Mouse (Mus musculus) stomach, postnatal 0 days (tissue): ENCODE results near the gene Nubp2. TPM values are rescaled to one million over a fixed set of nuclear protein-coding genes. Genes with fewer than 3 reads are reported as not detected.
A peak's percentile ranks its signal among the peaks of the same experiment; 100 is the strongest.

Experiments used
- ATAC-seq: fragments of 200-750 bp; cut with Nextera tagmentation; 2 replicates; pipeline ENCODE4 v1.8.0; 2017; ENCODE audit not compliant: low FRiP score, low TSS enrichment
- DNase-seq: peaks from one replicate; pipeline ENCODE4 v3.0.0-alpha.2; 2016; ENCODE audit warnings: low spot score
- H3K27ac ChIP-seq: fragments of 300-500 bp; sonication (generic); replicated peaks from 2 replicates; pipeline ENCODE4 v1.5.1; 2014; ENCODE audit warnings: mild to moderate bottlenecking, control low read depth
- H3K27me3 ChIP-seq: fragments of 300-500 bp; sonication (generic); 2 replicates; pipeline ENCODE4 v1.6.1; 2014; ENCODE audit warnings: low read length; ENCODE audit not compliant: control insufficient read depth, insufficient read depth
- H3K36me3 ChIP-seq: fragments of 300-500 bp; sonication (generic); 2 replicates; pipeline ENCODE4 v1.6.1; 2014; ENCODE audit warnings: low read length, mixed read lengths; ENCODE audit not compliant: control insufficient read depth, insufficient read depth
- H3K4me1 ChIP-seq: fragments of 300-500 bp; sonication (generic); replicated peaks from 2 replicates; pipeline ENCODE4 v1.6.1; 2014; ENCODE audit warnings: antibody characterized with exemption; ENCODE audit not compliant: control insufficient read depth, insufficient read depth
- H3K4me2 ChIP-seq: fragments of 300-500 bp; sonication (generic); replicated peaks from 2 replicates; pipeline ENCODE4 v1.6.1; 2014; ENCODE audit warnings: low read depth, mild to moderate bottlenecking, control low read depth, moderate library complexity
- H3K4me3 ChIP-seq: fragments of 300-500 bp; sonication (generic); 2 replicates; pipeline ENCODE4 v1.5.1; 2014; ENCODE audit warnings: low read depth, low read length, control low read depth
- H3K9ac ChIP-seq: fragments of 300-500 bp; sonication (generic); 2 replicates; pipeline ENCODE4 v1.6.1; 2014; ENCODE audit warnings: mild to moderate bottlenecking, low read length, control low read depth, mixed read lengths
- H3K9me3 ChIP-seq: fragments of 300-500 bp; sonication (generic); 2 replicates; pipeline ENCODE4 v1.6.1; 2016; ENCODE audit warnings: low read length; ENCODE audit not compliant: control insufficient read depth
- CTCF ChIP-seq: IDR thresholded peaks from 2 replicates; pipeline ENCODE4 v1.5.1; 2016; ENCODE audit warnings: antibody characterized with exemption, low read depth, mild to moderate bottlenecking, moderate library complexity
- EP300 ChIP-seq: optimal IDR thresholded peaks from 2 replicates; pipeline ENCODE3; 2016; ENCODE audit warnings: antibody characterized with exemption
- WGBS: fragments of 180-500 bp; shearing (Covaris S2); extraction: QIAGEN DNeasy Blood & Tissue Kit; methylation state at CpG from one replicate; pipeline ENCODE4 v1.1.7; 2014; 5-methylcytosine and 5-hydroxymethylcytosine counted together
- polyA plus RNA-seq: library from polyadenylated mRNA; unstranded; fragments of >200 nt; fragmentation: Nextera tagmentation; extraction: Ambion mirVana; gene quantifications from 2 replicates; pipeline ENCODE4 v1.2.1, GENCODE M21; 2015

Nubp2 gene
- polyA plus RNA-seq, 1 experiment from 2014 or later = 39.4 TPM

GRCm38 (mm10) chr17:24891321-24891720 is 5.2 kb upstream of the Nubp2 start:
- no peak overlapping the region for H3K4me3 ChIP-seq
- ATAC-seq (no peak), DNase-seq (no peak)
- peaks cover 8% of the 10 kb centered on the region; the same call in 1 of the 2 replicates for H3K36me3 ChIP-seq
- no peak overlapping the region for H3K27ac ChIP-seq
- WGBS = 82% methylated on average over 12 of the region's 13 CpGs
- H3K27me3 ChIP-seq = no peaks in the 10 kb centered on the region
- no peak overlapping the region for H3K4me2 ChIP-seq
- no peaks in the 10 kb centered on the region; the same call in none of the 2 replicates for H3K4me1 ChIP-seq
- no peaks in the 10 kb centered on the region for H3K9me3 ChIP-seq
- TF ChIP-seq CTCF (no peak), EP300 (no peak)
- H3K9ac ChIP-seq = no peak overlapping the region

GRCm38 (mm10) chr17:24890151-24891092 is 4.3 kb upstream of the Nubp2 start:
- no peak for ATAC-seq
- Histone ChIP-seq H3K36me3 (peaks cover 8% of the 10 kb centered on the region; the same call in 1 of the 2 replicates), H3K27ac (no peak overlapping the region), H3K4me2 (no peak overlapping the region), H3K4me3 (no peak overlapping the region), H3K9ac (no peak overlapping the region), H3K4me1 (peaks cover 1% of the 10 kb centered on the region), H3K27me3 (no peaks in the 10 kb centered on the region), H3K9me3 (no peaks in the 10 kb centered on the region)
- no peak for DNase-seq
- TF ChIP-seq EP300 = no peak
- no peak for TF ChIP-seq CTCF
- WGBS = 82% methylated on average over 19 of the region's 19 CpGs

GRCm38 (mm10) chr17:24888862-24889261 is 2.7 kb upstream of the Nubp2 start:
- Histone ChIP-seq H3K4me1 (peaks cover 3% of the 10 kb centered on the region), H3K9me3 (no peaks in the 10 kb centered on the region), H3K4me3 (no peak overlapping the region), H3K27ac (no peak overlapping the region), H3K27me3 (no peaks in the 10 kb centered on the region), H3K9ac (no peak overlapping the region), H3K36me3 (peaks cover 10% of the 10 kb centered on the region), H3K4me2 (no peak overlapping the region)
- TF ChIP-seq EP300 = no peak
- no peak for TF ChIP-seq CTCF
- DNase-seq (no peak), ATAC-seq (no peak)
- 82% methylated on average over 3 of the region's 3 CpGs for WGBS

- Histone ChIP-seq H3K36me3 (peaks cover 11% of the 10 kb centered on the region), H3K4me3 (peak overlapping the region; percentile 85), H3K9ac (peak overlapping the region; percentile 82), H3K27me3 (no peaks in the 10 kb centered on the region), H3K4me2 (peak overlapping the region; percentile 90), H3K4me1 (peaks cover 3% of the 10 kb centered on the region), H3K9me3 (no peaks in the 10 kb centered on the region), H3K27ac (peak overlapping the region; percentile 86)
- TF ChIP-seq EP300 (no peak), CTCF (no peak)
- DNase-seq (no peak), ATAC-seq (no peak)
- WGBS = 60% methylated on average over 18 of the region's 18 CpGs
Measured at GRCm38 (mm10) chr17:24887291-24888080, 1.3 kb upstream of the Nubp2 start.

GRCm38 (mm10) chr17:24886932-24887271 is 753 bp upstream of the Nubp2 start:
- WGBS = under 1% methylated on average over 18 of the region's 18 CpGs
- no peak for TF ChIP-seq CTCF
- TF ChIP-seq EP300 = no peak
- Histone ChIP-seq H3K4me1 (peaks cover 3% of the 10 kb centered on the region), H3K9me3 (no peaks in the 10 kb centered on the region), H3K9ac (peak overlapping the region; percentile 82), H3K27me3 (no peaks in the 10 kb centered on the region), H3K27ac (peak overlapping the region; percentile 86), H3K4me2 (peak overlapping the region; percentile 90), H3K4me3 (peak overlapping the region; percentile 85), H3K36me3 (peaks cover 10% of the 10 kb centered on the region)
- DNase-seq (no peak), ATAC-seq (peak; percentile 24)
